Mouse (Mus musculus) heart, adult 2 months (tissue): ENCODE measurements at regions not wholly inside any gene's neighbourhood (a gene's known extent, or its start where the extent isn't known, plus 50 kb on each side); places are given as distances from the start of the nearest gene placed in this dataset.

Source experiments
- CTCF ChIP-seq: fragments of 200-600 bp; IDR thresholded peaks from 2 replicates; pipeline ENCODE4 v1.8.1; 2022; ENCODE audit warnings: antibody characterized with exemption, mild to moderate bottlenecking, moderate library complexity
- EP300 ChIP-seq: fragments of 200-500 bp; IDR thresholded peaks from 2 replicates; pipeline ENCODE4 v1.6.1; 2011; ENCODE audit warnings: low read depth, low read length, control low read depth; ENCODE audit not compliant: insufficient read depth
- POLR2A ChIP-seq: fragments of 200-500 bp; IDR thresholded peaks from 2 replicates; pipeline ENCODE4 v1.6.1; 2011; ENCODE audit warnings: mild to moderate bottlenecking, low read depth, low read length, control low read depth; ENCODE audit not compliant: insufficient read depth

DNA sequence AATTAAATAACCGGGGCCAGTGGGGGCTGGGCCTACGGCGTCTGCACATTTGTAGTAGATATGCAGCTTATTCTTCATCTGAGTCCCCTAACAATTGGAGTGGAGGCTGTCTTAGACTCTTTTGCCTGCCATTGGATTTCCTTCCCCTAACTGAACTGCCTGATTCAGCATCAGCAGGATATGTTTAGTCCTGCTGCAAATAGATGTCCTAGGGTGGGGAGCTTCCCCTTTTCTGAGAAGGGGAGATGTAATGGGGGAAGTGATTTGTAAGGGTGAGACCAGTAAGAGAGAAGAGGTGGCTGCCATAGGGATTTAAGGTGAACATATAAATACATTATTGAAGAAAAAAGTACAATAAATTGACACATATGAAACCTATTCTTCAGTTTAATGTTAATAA, 4980.0 kb upstream of the Gm7489 start:
- no peak for TF ChIP-seq EP300
- TF ChIP-seq CTCF = no peak
- no peak for TF ChIP-seq POLR2A
